Mouse (Mus musculus): ENCODE data around the gene Adipor2.
A peak's percentile ranks its signal among the peaks of the same experiment; 100 is the strongest.

Gene Adipor2

GRCm38 (mm10) chr6:119419412-119419811 lies 1.9 kb upstream of the Adipor2 start:
- DNase-seq, result no peak

- DNase-seq, result no peak
Observed at GRCm38 (mm10) chr6:119418392-119419251, 1.1 kb upstream of the Adipor2 start.

GRCm38 (mm10) chr6:119417821-119418220 lies 317 bp upstream of the Adipor2 start:
- no peak for DNase-seq

GRCm38 (mm10) chr6:119416643-119417042 lies 861 bp downstream of the Adipor2 start:
- DNase-seq, result no peak

GRCm38 (mm10) chr6:119414262-119415043 lies 3.1 kb downstream of the Adipor2 start:
- DNase-seq, result no peak

- no peak for DNase-seq
Observed at GRCm38 (mm10) chr6:119412588-119412987, 4.9 kb downstream of the Adipor2 start.

- DNase-seq, result no peak
Observed at GRCm38 (mm10) chr6:119411511-119411910, 6.0 kb downstream of the Adipor2 start.

GRCm38 (mm10) chr6:119409766-119410165 lies 7.7 kb downstream of the Adipor2 start:
- DNase-seq, result no peak

- DNase-seq, result no peak
Observed at GRCm38 (mm10) chr6:119408582-119408981, 8.9 kb downstream of the Adipor2 start.

- no peak for DNase-seq
Observed at GRCm38 (mm10) chr6:119407818-119408217, 9.7 kb downstream of the Adipor2 start.

- no peak for DNase-seq
Observed at GRCm38 (mm10) chr6:119406528-119406927, 11.0 kb downstream of the Adipor2 start.

GRCm38 (mm10) chr6:119405310-119405709 lies 12.2 kb downstream of the Adipor2 start:
- DNase-seq, result no peak

- DNase-seq, result no peak
Observed at GRCm38 (mm10) chr6:119404854-119405253, 12.7 kb downstream of the Adipor2 start.

- DNase-seq, result no peak
Observed at GRCm38 (mm10) chr6:119402976-119403375, 14.5 kb downstream of the Adipor2 start.

GRCm38 (mm10) chr6:119401545-119402304 lies 15.8 kb downstream of the Adipor2 start:
- DNase-seq, result no peak

- DNase-seq, result peak; percentile 18 to 37
Observed at GRCm38 (mm10) chr6:119400649-119401048, 16.9 kb downstream of the Adipor2 start.

- DNase-seq, result no peak
Observed at GRCm38 (mm10) chr6:119399371-119399770, 18.1 kb downstream of the Adipor2 start.

- peak in 1 of 2 experiments; percentile 23 for DNase-seq
Observed at GRCm38 (mm10) chr6:119396309-119396634, 21.2 kb downstream of the Adipor2 start.

GRCm38 (mm10) chr6:119395421-119396308 lies 21.8 kb downstream of the Adipor2 start:
- DNase-seq, result no peak

GRCm38 (mm10) chr6:119392836-119393235 lies 24.7 kb downstream of the Adipor2 start:
- no peak for DNase-seq

GRCm38 (mm10) chr6:119390728-119391127 lies 26.8 kb downstream of the Adipor2 start:
- DNase-seq, result no peak

GRCm38 (mm10) chr6:119389089-119389488 lies 28.4 kb downstream of the Adipor2 start:
- DNase-seq, result no peak

Data from cerebellum, postnatal 10 days (tissue).